Mouse (Mus musculus) brain, embryonic 18.5 days (tissue): Measurements from ENCODE around the gene Jund.

ENCODE experiments used
- DNase-seq: peaks from one replicate; pipeline ENCODE4 v3.0.0-alpha.2; 2012; ENCODE audit warnings: low read depth, low spot score

Gene Jund

DNA sequence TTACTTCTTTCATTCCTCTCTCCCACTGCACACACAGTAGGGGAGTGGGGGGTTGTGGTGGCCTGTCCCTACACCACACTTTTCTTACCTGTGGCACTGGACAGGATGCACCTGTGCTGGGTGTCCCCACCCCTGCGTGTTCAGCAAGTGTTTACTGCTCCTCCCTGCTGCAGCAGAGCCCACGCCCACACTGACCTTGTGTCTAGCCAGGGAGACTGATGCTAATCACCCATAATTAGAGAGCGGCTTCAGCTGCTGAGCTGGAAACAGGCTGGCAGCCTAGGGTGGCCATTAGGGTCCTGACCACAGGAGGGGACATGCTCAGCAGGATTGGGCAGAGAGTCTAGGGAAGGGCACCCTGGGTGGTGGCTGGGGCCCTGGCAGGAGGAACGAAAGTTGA, 24.0 kb upstream of the Jund start:
- no peak for DNase-seq

DNA sequence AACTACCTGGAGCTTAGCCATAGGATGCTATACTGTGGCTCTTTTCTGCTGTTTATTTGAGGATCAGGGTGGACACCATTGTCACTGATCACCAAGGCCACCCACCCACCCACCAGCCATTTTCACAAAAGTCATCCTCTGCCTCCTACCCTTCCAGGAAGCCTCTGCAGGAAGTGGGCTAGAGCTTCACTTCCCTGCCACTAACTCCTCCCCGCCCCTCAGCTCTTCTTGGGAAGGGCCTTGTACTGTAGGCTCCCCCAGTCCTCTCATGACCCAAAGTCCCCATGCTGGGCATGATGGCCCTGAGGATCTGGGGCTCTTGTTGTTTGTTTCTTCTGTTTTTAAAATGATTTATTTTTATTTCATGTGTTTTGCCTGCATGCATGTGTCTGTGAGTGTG, 23.4 kb upstream of the Jund start:
- DNase-seq, result no peak

DNA sequence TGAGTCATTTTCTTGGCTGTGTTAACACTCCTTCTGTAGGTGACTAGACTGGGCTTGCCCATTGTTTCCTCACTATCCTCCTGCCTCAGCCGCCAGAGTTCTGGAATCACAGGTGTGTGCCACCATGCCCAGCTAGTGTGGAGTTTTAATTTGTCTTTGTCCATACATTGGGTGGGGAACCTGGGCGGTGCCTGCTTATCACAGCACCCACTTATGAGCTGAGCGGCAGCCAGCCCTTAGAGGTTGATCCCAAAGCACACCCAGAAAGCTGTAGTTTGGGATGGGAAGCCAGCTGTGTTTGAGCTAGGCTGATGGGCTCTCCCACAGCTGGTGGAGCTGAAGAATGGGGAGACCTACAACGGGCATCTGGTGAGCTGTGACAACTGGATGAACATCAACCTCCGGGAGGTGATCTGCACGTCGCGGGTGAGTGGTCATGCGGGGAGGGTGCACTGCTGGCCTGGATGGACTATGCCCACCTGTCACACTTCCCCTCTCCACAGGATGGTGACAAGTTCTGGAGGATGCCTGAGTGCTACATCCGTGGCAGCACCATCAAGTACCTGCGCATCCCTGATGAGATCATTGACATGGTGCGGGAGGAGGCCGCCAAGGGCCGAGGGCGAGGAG, 21.2 kb upstream of the Jund start:
- no peak for DNase-seq

DNA sequence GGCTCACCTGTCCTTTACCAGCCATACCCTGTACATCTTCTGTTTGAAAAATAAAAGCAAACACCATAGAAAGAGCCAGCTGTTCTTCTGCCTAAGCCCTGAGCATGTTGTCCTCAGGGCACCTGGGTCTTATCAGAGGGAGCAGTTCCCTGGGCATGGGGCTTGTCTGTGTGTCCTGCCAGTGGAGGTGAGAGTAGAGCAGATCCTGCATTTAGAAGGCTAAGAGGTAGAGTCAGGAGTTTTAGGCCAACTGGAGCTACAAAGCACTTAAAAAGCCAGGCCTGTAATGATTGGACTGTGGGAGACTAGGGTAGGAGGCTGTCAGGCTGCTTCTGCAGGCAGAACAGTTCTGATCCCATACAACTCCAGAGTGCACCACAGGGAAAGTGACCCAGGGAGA, 20.1 kb upstream of the Jund start:
- DNase-seq, result no peak

DNA sequence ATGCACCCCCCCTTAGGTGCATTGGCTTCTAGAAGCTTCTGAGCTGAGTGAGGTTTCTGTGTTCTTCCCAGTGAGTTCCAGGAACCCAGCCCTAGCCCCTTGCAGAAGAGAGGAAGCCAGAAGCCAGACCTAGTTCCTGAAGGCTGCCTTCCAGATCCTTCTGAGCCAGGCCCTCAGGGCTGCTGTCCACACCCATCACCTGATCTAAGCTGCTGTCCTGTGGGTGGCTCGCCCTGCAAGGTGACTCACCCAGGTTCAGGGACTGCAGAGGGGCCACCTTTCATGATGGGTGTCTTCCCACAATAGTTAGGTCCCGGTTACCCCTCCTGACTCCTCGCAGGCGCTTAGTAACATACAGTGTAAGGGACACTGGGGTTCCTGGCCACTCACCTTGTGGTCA, 19.3 kb upstream of the Jund start:
- no peak for DNase-seq

DNA sequence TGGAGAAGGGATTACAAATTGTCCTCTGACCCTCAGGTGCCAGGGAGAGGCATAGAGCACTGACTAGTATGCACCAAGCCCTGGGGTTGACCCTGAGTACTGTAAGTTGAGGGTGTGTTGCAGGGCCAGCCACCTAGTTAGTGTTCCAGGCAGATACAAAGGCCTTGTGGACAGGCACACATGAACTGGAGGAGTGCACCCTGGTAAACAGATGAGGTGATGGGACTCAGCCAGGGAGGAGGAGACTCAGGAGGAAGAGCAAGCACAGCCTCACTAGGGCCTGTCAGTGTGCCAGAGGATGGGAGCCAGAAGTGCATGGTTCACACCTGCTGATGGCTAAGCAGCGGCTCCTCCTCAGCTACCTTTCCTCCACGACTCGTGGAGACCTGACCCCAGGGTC, 18.7 kb upstream of the Jund start:
- no peak for DNase-seq

DNA sequence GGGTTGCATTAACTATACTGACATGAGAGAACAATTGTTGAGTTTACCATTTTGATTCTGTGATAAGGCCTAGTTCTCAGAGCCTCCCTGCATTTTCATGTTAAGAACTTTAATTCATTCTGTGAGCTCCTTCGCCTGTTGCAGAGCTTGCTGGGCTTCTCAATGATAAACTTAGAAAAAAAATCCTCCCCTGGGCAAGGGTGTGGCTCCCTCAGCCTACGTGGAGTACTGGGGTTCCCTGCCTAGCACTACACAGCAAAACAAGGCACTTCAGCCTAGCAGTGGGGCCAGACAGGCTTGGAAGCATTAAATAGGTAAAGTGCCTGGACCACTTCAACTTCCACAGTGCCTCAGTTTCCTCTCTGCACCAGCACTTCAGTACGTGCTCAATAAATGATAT, 17.3 kb upstream of the Jund start:
- DNase-seq, result no peak

DNA sequence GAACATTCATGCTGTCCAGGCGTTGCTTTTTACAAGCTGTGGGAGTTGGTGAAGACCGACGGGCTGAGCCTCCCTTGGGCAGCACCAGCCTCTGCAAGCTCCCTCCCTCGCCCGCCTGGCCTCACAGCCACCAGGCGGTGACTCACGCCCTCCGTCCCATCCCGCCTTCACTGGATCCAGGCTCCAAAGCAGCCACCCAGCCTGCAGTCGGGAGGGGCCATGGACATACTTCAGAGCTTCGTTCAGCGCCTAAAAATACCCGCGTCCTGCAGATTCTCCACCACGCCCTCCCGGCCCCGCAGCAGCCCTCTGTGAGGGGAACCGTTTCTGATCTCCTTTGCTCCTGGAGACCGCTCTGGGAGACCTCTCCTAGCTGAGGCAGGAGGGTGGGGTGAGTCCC, 16.6 kb upstream of the Jund start:
- DNase-seq, result no peak

DNA sequence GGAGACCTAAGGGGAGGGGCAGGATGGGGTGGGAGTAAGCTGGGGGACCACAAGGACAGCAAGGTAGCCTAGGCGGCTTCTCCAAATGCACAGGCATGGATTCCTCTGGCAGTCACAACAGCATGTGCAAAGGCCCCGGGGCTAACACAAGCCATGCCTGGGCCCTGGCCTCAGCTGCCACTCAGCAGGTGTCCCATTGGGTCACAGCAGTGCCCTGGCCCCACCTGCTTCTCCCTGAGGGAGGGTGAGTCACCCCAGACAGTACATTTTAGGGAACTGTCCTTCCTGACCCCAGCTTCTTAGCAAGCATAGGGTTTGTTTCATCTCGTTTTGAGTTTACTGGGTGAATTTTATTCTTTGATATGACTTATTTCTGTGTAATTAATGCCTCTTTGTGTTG, 16.1 kb upstream of the Jund start:
- DNase-seq, result no peak

DNA sequence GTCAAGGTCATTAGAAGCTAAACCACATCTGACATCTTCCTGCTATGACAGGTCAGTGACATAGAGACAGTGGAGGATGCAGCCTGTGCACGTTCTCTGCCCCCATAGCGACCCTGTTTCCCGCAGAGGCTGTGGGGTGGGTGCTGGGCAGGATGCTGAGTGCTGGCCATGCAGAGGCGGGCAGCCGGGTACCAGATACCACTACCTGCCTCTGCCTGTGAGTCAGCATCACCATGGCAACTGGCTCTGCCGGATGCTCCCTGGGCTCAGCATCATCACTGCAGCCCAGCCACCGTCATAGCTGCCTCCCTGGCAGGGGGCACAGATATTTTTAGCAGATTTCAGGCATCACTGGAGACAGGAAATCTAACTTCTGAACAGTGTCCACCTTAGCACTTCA, 14.5 kb upstream of the Jund start:
- DNase-seq, result no peak

DNA sequence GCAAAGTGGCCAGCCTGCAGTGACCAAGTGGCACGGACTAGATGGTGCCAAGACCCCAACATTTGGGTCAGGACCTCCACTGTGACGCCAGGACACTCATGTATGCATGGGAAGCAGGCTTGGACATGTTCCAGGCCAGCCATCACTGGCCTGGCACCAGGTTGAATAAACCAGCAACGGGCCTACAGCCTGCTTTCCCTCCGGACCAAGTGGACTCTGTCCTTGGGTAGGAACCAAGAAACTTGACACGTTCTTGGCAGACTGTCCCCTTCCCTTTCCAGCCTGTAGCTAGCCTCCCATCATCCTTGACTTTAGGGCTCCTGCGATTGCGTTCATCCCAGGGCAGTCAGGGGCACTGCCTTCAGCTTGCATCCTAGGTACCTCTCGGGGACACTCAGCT, 11.2 kb upstream of the Jund start:
- DNase-seq, result no peak

DNA sequence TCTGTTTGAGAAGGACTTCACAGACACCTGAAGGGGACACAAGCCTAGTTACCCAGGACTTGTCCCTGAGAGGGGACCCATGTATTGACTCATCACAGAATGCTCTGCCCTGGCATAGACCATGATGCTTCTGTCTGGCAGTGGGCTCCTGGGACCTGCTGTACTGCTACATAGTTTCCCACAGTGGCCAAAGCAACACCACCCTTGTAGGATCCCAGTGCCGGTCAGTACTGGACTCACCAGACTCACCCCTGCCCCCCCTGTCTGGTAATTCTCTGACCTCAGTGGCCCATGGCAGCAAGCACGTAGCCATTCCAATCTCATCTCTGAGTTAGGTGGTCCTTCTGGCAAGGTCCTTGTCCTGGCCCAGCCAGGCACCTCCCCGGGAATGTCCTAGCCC, 10.6 kb upstream of the Jund start:
- no peak for DNase-seq

DNA sequence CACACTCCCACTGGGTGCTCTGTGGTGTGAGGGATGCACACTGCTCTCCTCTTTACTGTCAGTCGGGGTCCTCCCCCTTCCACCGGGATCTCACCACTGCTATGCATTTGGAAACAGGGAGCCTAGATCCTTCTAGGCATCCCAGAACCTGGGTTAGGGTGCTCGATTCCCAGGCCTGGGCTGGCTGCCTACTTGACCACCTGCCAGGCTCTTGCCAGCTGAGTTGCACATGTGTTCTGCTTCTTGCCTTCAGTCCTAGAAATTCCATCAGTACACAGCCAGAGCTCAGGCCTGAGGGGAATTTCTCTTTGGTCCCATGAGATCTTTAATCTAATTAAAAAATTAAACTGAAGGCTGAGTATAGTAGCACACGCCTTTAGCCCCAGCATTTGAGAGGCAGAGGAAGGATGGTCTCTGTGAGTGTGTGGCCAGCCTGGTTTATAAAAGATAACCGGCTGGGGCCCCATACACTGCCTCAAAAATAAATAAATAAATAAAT, 8.8 kb upstream of the Jund start:
- DNase-seq, result no peak

DNA sequence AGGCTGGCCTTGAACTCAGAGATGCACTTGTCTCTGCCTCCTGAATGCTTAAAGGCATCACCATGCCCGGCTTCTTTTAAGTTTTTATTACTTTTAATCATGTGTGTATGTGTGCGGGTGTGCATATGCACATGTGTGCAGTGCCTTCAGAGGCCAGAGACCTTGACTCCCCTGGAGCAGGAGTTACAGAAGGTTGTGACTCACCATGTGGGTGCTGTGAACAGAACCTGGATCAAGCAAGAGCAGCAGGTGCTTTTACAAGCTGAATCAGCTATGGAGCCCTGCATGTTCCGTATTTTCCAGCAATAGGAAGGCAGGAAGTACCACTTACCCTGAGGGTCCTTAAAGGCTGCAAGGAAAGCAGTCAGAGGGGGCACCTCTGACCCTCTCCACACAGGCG, 7.5 kb upstream of the Jund start:
- no peak for DNase-seq

DNA sequence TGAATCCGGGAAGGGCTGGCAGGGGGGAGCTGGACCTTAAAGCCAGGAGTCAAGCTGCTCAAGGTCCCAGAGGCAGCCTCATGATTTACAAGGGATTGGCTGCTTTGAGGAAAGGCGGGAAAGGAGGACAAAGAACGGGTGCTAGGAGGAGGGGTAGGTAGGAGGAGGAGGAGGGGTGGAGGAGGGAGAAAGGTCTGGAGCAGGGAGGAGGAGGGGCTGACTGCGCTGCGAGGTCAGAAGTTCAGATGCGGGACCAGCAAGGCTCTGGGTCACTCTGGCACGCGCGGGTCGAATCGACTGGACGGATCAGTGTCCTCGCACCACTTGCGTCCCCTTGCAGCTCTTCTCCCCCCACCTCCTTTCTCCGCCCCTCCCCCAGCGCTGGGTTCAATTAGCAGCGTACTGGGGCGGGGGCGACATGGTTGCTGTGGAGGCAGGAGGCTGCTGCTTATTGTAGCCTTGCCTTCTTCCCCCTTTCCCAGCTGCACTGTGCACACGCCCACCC, 7.0 kb upstream of the Jund start:
- no peak for DNase-seq

DNA sequence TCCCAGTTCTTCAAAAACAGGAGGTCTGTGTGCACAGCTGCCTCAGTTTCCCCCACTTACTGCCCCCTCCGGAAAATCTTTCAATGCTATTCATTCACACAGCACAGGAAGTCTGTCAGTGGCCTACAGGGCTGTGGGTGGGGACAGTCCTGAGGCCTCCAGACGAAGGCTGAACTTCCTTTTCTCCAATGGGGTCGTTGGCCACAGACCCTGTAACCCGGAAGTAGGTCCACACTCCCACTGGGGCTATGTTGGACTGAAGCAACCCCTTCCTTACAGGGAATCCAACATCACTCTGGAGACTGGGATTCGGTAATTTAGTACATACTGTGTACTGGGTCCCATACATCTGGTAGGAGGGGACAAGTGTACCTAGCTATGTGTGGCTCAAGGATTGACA, 5.1 kb upstream of the Jund start:
- DNase-seq, result no peak

DNA sequence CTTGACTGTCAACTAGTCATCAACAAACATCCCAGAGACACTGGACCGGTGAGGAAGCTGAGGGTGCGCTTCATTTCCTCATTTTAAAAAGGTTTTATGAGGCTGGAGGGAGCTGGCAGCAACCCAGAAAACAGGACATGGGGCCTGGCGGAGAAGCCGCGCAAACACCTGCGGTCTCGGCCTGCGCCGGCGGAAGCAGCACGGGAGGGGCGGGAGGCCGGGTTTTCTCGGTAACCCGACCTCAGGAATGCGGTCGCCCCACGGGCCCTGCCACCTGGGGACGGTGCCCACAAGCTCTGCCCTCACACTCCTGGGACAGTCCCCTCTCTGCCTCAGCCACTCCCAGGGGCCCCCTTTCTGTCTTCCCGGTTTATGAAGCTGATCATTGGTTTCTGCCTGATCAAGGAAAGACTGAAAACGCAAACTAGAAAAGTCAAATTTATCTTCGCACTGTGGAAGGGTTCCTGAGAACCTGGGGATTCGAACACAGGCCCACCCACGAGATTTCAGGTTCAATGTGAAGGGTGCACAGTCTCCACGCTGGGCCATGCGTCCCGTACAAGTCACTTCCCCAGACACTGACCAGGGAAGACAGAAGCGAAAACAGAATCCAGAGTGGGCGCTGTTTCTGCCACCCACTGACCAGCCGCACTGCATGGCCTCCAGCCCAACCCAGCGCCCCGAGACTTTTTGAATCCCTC, 3.3 kb upstream of the Jund start:
- DNase-seq, result no peak

DNA sequence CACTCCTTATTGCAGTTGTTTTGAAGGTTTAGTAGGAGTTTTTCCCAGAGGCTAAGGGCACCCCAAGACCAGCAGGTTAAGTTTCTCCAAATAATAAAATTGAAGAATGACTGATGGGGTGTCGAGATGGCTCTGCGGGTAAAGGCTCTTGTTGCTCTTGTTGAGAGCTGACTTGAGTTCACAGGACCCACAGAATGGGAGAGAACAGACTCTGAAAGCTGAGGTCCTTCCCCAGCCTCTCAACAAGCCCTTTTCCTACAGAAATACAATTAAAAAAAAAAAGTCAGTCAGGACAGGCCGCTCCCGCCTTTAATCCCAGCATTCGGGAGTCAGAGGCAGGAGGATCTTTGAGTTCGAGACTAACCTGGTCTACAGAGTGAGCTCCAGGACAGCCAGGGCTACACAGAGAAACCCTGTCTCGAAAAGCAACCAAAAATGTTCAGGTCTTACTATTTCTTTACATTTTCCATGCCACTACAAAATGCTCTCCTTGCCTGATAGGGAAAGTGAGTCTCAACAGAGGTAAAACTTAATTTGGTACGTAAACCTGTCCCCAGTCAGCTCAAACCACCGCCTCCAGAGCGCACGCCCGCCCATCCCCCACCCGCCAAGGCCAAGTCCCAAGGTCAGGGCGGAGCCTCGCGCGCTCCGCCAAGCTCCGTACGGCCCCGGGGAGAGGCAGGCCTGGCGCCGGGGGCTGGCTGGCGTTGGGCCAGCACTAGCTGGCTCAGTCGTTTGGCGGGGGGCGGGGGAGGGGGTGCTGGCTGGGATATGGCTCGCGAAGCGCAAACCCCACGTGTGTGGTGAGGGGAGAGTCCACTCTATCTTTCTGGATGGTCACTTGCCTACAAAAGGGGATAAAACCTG, 2.5 kb upstream of the Jund start:
- DNase-seq, result no peak

DNA sequence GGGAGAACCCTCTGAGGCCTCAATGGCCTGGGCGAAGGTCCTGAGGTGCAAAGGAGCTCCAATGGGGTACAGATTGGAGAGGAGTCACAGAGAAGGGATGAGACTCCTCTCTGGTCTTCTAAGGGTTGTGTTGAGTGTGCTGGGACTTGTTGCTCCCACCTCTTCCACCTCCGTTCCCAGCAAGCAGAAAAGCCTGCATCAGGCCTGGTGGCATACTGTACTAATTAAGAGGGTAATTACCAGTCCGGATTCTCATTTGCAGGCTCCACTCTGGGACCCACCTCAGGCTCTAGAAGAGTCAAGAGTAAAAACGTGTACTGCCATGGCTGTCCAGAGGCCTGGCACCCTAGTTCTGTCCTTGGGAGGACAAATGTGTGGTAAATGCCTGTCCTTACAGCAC, 1.8 kb upstream of the Jund start:
- no peak for DNase-seq

DNA sequence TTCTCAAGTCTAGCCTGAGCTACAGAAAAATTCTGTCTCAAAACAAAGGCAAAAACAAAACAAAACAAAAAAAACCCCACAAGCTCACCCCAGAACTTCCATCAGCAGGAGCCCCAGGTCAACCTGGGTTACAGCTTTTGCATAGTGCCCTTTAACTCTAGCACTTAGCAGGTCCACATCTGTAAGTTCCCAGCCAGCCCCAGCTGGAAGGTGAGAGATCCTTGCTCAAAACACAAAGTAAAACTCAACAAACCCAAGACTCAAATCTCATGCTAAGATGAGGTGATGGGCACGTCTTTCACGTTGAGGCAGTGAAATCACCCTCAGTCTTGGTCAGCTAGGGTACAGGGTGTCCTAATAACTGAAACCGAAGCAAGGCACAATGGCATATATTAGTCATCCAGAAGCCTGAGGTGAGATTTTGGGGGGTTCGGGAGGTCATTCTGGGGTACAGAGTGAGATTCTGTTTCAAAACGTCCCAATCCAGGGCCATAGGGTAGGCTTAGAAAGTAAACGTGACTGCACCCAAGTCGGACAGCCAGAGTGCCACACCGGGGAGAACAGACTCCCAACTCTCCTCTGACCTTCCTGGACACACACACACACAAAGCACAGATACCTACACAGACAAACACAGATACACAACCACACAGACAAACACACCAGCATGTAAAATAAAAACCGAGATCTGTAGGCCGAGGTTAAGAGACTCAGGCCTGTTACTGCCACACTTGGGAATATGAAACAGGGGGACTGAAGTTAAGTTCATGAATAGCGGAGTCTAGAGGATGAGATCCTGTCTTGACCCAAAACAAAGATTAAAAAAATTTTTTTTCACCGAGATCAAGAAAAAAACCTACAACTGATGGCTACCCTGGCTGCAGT, 1.1 kb upstream of the Jund start:
- DNase-seq, result no peak

DNA sequence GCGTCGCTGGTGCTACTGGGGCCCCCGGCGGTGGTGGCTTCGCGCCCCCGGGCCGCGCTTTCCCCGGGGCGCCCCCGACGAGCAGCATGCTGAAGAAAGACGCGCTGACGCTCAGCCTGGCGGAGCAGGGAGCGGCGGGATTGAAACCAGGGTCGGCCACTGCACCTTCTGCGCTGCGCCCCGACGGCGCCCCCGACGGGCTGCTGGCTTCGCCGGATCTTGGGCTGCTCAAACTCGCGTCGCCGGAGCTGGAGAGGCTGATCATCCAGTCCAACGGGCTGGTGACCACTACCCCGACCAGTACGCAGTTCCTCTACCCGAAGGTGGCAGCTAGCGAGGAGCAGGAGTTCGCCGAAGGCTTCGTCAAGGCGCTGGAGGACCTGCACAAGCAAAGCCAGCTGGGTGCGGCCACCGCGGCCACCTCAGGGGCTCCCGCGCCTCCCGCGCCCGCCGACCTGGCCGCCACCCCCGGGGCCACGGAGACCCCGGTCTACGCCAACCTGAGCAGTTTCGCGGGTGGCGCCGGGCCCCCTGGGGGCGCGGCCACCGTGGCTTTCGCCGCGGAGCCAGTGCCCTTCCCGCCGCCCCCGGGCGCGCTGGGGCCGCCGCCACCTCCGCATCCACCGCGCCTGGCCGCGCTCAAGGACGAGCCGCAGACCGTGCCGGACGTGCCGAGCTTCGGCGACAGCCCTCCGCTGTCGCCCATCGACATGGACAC, 526 bp downstream of the Jund start:
- no peak for DNase-seq
